Mouse (Mus musculus) mesoderm, embryonic 11.5 days (tissue): Measurements from ENCODE around the gene Zfp62.
"Not testable (repeated sequence)": the region's sequence is repeated elsewhere in the genome, so short reads cannot be mapped to it uniquely, and the experiment has no call there.

ENCODE experiments used
- DNase-seq: peaks from one replicate; pipeline ENCODE4 v3.0.0-alpha.2; 2012; ENCODE audit warnings: low read depth, low spot score

Gene Zfp62

DNA sequence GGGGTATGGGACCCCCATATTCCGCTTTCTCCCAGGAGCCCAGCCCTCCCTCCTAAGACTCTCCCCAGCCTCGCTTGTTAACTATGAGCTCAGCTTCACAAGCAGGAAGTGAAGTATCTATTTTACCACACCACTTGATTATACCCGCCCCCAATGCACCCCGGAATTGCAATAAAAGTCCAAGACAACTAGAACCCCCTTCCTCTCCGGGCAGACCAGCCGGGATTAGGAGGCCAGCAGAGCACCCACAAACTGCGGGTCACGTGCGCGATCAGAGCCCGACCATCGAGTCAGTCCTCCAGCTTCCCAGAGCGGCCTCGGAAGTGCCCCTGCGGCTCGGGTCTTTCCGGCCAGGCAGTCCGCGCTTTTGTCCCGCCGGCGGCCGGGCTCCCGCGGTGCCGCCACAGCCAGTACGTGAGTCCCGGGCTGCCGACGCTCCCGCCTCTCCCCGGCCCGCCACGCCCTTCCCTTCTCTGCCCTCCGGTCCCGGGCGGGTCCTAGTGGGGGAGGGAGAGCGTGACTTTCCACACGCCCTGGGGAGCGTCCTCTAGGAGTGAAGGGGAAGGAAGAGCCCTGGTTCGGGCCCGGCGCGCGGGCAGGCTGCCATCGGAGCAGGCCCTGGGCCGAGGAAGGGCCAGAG lies at the start of gene Zfp62:
Gene Zfp62 (plus strand): TSS at position 164 of the 640 bp plus-strand sequence.
- DNase-seq: peak; percentile 94

DNA sequence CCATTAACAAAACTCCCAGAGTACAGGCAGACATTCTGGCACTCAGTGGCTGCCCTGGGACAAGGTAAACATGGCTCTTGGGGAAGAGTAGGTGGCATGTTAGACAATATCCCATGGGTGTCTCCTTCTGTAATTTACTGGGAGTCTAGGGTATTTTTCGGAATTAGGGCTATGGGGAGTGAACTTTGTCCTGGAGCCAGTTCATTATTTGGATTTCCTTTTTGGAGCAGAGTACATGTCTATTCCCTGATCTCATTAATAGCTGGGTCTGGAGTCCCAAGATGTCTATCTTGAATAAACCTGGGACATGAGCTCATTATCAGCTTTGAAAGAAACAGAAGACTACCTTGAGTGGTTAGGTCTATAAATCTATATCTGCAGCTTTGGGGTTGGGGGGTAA lies 49.0 kb upstream of the Zfp62 start, which contains the start of gene Olfr1394:
Gene Olfr1394 (plus strand): TSS at position 301 of the 400 bp plus-strand sequence.
- no peak for DNase-seq

DNA sequence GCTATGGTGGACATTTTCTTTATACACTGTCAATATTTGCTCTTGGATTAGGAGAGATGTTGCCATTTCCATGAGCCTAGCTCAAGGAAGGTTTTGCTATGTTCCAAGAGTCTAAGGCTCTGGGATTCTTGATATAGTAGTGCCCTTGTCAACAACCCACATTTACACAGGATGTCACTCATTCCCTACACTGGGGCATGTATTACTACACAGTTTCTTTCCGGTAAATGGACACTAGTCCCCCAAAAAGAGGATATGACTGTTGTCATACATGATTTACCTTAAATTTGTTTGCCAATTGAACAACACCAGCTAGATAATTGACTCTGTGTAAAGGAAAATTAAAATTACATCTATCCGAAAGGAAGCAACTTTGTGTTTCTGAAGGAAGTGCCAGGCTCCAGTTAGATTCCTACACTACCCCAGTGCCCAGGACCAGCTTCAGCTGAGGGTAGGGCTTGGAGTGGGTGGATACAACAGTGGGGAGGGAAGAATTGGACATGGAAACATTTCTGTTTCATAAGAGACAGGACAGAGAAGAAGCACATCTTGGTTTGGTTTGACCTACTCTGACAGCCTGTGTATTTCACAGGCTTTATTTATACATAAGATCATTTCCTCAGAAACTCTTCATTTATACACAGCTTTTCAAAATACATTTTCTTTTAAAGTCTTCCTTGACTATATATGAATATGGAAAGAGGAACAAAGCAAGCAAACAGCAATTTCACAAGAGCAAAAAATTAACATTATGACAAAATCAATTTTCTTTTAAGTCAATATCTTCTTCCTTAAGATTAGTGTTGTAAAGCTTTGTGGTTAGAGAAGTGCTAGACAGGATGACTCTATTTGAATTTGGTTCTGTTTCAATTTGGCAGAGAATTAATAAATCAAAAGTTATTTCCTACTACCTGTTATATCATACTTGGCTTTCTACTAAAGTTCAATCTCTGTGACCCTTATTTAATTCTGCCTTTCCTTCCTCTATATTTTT lies 46.0 kb upstream of the Zfp62 start:
- DNase-seq: no peak

DNA sequence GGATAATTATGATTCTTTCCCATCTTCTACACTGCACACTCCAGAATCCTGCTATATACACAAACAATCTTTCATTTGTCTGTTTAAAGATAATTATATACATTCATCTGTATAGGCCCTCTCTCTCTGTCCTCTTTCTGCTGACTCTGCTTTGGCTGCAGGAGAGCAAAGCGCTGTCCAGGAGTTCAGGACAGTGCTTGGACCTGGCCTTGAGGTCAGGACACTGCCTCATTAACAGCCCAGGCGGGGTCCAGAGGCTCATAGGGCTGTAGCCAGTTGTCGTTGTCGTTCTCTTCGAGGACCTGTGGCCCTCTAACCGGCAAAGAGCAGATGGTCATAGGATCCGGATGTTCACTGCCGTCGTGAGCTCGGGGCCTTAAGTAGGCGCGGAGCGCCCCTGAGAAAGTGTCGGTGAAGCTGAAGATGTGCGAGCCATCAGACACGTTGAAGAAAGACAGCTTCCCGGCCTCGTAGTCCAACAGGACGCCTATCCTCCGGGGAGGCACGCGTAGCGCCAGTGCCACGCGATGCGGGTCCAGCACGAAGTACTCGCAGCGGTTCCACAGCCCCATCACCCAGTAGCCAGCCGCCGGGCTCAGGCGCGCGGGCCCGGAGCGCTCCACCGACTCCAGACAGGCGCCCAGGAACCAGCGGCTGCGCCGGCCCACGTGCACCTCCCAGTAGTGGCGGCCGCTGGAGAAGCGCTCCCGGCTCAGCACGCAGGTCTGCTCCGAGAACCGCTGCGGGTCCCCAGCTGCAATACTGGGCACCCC lies 34.1 kb upstream of the Zfp62 start:
- DNase-seq: peak; percentile 27

DNA sequence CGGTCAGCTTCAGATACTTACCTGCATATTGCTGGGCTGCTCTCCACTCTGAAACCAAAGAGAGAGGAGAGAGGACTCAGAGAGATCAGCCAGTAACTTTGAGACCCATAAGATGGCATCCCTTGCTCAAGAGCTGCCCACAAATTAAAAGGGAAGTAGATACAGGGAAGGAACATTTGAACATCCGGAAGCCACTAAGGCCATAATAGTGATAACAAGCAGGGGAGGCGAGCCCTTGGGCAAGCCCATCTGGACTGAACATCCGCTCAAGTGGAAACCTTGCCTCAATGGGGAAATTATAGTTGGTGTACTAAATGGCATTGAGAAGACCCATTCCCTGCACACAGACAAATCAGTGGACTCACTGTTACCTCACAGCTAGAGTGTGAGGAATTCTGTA lies 32.5 kb upstream of the Zfp62 start:
- no peak for DNase-seq

DNA sequence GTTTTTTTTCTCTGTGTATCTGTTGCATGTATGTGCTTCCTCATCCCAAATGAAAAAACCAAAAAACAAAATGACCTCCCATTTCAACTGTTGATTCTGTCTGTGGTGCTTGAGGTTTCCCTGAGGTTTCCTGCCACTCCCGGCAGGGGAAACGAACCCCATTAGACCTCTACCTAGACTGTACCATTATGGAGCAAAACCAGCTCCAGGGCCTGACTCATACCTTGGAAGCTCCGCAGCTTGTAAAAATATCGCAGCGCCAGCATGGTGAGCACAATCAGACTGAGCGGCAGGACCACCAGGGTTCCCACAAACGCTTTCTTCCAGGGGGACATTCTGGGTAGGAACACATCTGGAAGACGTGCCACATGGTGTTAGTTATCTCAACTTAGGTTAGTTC lies 27.7 kb upstream of the Zfp62 start:
- no peak for DNase-seq

DNA sequence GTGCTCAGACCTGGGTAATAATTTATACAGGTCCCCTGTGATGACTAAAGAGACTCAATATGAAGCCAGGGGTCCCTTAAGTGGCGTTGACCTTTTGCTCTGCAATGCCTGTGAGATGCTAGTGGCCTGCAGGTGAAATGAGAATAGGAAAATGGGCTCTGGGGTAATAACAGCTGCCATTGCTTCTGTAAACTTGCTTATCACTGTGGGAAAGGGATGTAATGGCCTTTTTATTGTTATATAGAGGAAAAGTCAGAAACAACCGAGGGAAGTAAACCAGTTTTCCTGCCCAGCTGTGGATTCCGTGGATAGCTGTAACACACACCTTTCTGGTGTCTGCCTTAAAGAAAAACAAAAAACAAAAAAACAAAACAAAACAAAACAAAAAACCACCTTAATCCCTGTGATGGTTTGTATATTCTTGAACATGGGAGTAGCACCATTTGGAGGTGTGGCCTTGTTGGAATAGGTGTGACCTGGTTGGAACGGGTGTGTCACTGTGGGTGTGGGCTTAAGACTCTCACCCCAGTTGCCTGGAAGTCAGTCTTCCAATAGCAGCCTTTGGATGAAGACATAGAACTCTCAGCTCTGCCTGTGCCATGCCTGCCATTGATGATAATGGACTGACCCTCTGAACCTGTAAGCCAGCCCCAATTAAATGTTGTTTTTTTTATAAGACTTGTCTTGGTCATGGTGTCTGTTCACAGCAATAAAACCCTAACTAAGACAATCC lies 26.9 kb upstream of the Zfp62 start:
- DNase-seq: not testable (repeated sequence)

DNA sequence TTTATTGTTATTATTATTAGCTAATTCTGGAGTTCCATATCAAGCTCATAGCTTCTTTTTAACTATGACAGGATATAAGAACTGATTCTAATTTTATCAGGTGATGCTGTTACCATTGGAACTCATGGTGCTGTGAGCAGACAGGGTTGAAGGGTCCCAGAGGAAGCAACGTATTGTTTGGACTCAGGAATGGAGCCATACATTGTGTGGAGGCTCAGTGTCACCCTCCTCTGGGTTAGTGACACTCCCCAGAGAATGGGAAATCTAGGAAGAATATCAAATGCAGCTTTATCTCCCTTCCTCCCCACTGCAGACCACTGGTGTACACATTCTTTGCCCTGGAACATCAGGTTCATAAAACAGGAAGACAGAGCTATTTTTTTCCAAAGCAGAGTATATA lies 19.9 kb upstream of the Zfp62 start:
- DNase-seq: no peak

DNA sequence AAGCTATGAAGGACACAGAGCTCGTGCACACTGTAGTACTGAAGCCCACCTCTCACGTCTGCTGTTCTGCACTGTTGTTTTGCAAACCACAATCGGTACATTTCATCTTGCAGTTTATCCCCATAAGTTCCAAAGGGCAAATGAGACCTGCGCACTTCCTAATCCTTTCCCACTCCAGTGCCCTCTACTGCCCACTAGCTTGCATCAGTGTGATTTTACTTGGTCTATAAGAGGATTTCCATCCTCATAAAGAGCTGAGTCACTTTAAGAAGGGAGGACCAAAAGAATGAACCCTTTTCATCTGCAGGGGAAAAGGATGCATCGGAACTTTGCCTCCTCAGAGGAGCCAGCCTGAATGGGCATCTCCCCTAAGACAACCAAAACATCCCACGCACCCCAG lies 16.6 kb upstream of the Zfp62 start:
- DNase-seq: no peak

DNA sequence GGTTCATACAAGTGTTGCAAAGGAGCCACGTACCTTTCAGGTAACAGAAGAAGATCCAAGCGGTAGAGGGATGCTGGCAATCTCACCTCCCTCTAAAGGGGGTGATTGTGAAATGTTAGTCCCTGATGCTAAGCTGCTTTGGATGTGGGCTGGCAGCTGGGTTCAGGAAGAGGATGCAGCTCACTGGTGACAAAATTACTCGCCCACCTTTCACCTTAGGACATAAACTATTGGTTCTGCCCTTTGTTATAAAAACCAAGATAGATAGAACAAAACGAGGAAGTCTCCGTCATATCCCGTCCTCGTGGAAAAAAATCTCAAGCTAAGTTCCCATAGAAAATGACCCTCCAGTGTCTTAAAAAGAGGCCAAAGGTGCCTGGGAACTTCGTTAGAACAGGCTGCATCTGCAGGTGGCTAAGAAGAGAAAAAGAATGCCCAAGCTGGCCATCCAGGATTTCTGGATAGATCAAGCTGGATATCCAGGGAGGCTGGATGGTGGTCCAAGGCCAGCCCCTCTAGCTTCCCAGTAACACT lies 16.1 kb upstream of the Zfp62 start, which contains the start of gene Btnl9:
Gene Btnl9 (minus strand): TSS at position 205 of the 534 bp plus-strand sequence.
- no peak for DNase-seq

DNA sequence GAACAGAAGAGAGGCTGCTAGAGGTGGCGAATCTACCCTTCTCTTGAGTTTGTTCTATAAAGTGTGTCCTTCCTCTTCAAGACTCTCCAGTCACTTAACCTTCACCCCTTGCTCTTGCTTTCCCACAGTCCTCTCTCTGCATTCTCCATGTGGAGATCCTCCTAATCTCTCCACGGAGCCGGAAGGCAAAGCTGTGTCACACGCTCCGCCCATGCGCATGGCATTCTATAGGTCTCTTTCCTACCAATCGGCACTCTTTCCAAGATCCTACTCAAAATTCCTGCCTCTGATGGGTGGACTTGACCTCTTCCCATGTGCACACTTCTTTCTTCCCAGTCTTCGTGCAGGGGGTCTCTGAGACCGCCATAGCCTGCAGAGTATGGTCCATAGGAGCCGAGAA lies 15.4 kb upstream of the Zfp62 start:
- no peak for DNase-seq

DNA sequence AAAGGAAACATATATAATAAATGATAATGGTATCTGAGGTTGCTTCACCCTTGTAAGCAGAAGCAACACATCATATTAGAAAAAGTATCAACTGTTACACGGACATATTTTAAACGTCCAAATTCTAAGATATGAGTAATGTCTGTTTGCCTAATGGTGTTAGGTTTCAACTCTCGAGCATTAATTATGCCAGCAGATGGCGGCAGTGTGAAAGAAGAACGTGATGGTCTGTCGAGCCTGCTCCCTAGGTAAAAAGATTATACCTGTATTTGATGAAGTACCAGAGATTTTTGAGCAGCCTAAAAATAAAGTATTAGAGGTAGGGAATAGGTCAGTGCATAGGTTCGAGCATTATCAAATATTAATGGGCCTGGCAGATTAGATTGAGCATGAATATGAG lies 13.4 kb upstream of the Zfp62 start:
- peak; percentile 25 for DNase-seq

DNA sequence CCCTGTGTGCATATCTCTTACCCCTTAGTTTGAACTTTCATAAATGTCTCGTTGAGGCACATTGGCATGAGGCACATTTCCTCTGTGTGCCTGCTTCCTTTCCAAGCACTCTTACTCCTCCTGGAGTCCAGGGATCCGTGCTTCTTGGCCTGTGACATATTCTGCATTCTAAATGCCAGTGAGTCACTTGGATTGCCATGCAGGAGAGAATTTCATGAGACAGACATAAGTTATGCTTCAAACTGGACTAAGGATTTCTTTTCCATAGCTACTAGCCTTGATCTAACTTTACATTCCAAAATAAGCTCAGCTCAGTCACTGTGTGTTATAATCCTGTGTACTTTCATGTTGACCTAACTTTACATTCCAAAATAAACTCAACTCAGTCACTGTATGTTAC lies 12.0 kb upstream of the Zfp62 start:
- DNase-seq: no peak

DNA sequence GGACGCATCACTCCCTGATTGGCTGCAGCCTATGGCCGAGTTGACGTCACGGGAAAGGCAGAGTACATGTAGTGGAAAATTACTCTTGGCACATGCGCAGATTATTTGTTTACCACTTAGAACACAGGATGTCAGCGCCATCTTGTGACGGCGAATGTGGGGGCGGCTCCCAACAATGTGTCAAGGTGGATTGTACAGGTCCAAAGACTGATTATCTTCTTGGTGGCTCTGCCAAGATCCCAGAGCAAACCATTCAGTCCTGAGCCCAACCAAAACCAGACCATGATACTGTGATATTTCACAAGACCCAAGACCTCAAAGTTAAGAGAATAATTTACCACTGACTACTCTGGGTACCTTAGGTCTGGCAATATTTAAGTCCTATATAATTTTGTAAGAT lies 8.3 kb upstream of the Zfp62 start:
- DNase-seq: not testable (repeated sequence)

DNA sequence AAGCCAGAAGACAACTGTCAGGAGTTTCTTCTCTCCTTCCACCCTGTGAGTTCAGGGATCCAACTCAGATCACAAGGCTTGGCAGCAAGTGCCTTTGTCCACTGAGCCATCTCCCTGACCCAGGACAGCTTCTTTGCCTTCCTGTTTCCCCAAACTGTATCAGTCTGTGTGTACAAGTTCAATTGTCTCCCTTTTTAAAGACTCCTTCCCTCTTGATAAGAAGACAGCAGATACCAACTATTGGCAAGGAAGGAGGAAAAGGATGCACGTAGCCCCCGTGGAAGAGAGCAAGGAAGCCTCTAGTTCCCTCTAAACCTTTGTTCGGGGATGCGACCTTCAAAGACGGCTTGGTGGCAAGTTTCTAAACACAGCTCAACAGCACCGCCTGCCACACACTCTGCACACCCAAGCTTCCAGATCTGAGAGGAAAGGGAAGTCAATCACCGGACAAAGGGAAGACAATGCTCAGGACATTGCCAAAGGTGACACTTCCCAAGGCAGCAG lies 7.2 kb upstream of the Zfp62 start:
- no peak for DNase-seq

DNA sequence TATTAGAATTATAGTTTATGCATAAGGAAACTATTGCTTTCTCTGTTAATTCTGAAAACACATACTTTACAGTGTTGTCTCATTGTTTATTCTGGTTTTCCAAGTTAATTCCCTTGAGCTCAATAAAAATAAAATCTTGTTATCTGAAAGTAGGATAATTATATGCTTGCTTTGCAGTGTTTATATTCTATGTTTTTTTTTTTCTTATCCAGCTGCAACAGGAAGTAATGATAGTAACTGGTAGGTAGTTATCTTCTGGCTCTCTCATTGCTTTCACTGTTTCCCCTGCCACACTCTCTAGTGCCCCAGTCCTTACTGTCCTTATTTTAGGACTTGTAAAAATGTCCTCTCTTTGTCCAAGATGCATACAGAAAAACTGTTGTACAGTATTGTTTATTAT lies 2.4 kb upstream of the Zfp62 start:
- no peak for DNase-seq

DNA sequence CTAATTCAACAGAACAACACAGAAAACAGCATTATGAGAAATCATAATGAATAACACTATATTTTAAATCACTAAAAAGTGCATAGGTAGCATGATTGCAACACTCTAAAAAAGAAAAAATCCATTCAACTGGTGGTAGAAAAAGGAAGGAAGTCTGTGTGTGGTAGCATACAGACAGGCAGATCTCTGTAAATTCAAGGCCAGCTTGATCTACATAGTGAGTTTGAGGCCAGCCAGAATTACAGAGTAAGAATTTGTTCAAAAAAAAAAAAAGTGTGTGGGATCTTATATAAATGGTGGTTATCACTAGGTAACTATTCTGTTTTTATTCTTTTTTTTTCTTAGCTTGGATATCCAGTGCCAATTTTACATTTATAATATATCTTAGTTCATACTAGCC lies 1.9 kb upstream of the Zfp62 start:
- DNase-seq: no peak

DNA sequence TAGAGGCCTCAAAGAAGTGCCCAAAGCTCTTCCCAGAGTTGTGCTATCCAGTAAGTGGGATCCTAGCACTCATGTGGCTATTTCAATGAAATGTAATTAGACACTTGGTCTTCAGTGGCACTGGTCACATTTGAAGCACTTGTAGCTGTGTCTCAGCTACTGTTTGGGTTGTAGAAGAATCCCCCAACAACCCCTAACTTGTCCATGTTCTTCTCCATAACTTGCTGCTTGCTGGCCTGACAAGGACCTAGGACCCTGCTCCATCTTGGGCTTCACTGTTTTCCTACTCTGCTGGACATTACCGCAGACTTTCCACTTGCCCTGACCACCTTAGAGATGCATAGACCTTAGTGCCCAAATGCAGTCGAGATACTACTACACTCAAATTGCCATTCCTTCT lies 1.0 kb upstream of the Zfp62 start:
- DNase-seq: no peak

DNA sequence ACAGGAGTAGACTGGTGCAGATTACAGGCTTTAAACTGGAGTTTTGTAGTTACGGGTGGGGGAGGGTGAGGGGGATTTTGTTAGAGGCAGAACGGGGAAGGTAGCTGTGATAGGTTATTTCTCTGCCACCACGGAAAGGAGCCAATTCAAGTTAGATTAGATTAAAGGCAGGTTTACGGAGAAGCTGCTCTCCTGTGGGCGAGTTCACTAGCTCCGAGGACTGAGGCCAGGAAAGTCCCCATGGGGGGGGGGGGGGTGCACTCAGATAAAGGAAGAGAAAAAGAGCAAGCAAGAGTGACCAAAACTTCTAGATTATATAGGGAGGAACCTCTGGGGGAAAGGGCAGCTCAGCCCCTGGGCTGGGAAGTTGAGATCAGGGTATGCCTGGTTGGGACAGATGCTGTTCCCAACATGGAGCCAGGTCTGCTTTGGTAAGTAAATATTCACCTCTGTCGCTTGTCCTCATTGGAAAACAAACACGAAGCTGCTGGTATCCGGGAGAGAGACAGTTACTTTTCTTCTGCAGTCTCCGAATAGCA lies 500 bp upstream of the Zfp62 start:
- DNase-seq: peak; percentile 28

DNA sequence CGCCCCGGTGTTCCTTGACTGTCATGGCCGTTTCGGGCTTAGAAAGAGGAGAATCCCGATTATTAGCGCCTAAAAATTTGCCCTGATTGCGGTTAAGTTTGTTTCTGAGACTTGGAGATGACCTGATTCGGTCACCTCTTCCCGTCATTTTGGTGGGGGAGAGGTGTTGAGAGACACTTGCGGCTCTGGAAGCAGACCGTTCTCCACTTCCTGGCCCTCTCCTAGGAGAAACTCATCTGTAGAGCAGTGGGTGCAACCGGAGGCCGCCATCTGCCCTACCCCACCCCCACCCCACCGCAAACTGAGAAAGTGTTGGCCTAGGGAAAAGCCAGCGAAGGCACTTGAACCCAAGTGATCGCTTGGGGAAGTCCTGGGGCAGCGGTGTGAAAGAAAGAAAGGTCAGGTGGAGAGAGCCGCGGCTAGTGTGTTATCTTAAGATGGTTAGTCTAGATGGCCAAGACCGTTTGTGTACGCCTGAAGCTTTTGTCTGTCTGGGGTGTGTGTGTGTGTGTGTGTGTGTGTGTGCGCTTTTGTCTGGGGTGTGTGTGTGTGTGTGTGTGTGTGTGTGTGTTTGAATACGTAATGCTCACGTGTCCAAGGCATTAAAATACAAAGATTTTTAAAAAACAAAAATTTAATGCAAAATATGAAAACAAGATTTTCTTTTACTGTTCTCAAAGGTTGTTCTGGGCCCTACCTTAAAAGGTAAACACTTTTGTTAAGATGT lies 842 bp downstream of the Zfp62 start:
- DNase-seq: peak; percentile 72
